Mouse (Mus musculus) kidney, postnatal 0 days (tissue): Measurements from ENCODE around the gene Vstm2l. TPM values are rescaled to one million over a fixed set of nuclear protein-coding genes. Genes with fewer than 3 reads are reported as not detected.
A peak's percentile ranks its signal among the peaks of the same experiment; 100 is the strongest.

ENCODE experiments used
- ATAC-seq: fragments of 200-750 bp; cut with Nextera tagmentation; replicated peaks from 2 replicates; pipeline ENCODE4 v1.8.0; 2017; ENCODE audit warnings: low read depth, moderate number of reproducible peaks, moderate TSS enrichment, moderate library complexity; ENCODE audit not compliant: low FRiP score
- DNase-seq: peaks from one replicate; pipeline ENCODE4 v3.0.0-alpha.2; 2016; ENCODE audit warnings: low spot score
- H3K27ac ChIP-seq: fragments of 300-500 bp; sonication (generic); 2 replicates; pipeline ENCODE4 v1.5.1; 2014; ENCODE audit warnings: mild to moderate bottlenecking
- H3K27me3 ChIP-seq: fragments of 300-500 bp; sonication (generic); 2 replicates; pipeline ENCODE4 v1.6.1; 2014; ENCODE audit warnings: low read length, mixed read lengths; ENCODE audit not compliant: insufficient read depth
- H3K36me3 ChIP-seq: fragments of 300-500 bp; sonication (generic); 2 replicates; pipeline ENCODE4 v1.6.1; 2014; ENCODE audit warnings: low read length, mixed read lengths; ENCODE audit not compliant: insufficient read depth
- H3K4me1 ChIP-seq: fragments of 300-500 bp; sonication (generic); replicated peaks from 2 replicates; pipeline ENCODE4 v1.6.1; 2014; ENCODE audit warnings: antibody characterized with exemption, low read length, mixed read lengths; ENCODE audit not compliant: insufficient read depth
- H3K4me2 ChIP-seq: fragments of 300-500 bp; sonication (generic); 2 replicates; pipeline ENCODE4 v1.6.1; 2014; ENCODE audit warnings: mild to moderate bottlenecking, low read length, moderate library complexity, mixed read lengths
- H3K4me3 ChIP-seq: fragments of 300-500 bp; sonication (generic); replicated peaks from 2 replicates; pipeline ENCODE4 v1.5.1; 2014; ENCODE audit warnings: low read depth, low read length
- H3K9ac ChIP-seq: fragments of 300-500 bp; sonication (generic); 2 replicates; pipeline ENCODE4 v1.6.1; 2014; ENCODE audit warnings: low read depth, low read length
- H3K9me3 ChIP-seq: fragments of 300-500 bp; sonication (generic); replicated peaks from 2 replicates; pipeline ENCODE4 v1.6.1; 2016; ENCODE audit warnings: low read length, inconsistent platforms, mixed read lengths
- CTCF ChIP-seq: IDR thresholded peaks from 2 replicates; pipeline ENCODE4 v1.5.1; 2016; ENCODE audit warnings: antibody characterized with exemption, low read depth, mild to moderate bottlenecking, moderate library complexity
- WGBS: fragments of 180-500 bp; shearing (Covaris S2); extraction: QIAGEN DNeasy Blood & Tissue Kit; methylation state at CpG from one replicate; pipeline ENCODE4 v1.1.7; 2014; 5-methylcytosine and 5-hydroxymethylcytosine counted together
- polyA plus RNA-seq: library from polyadenylated mRNA; unstranded; fragments of >200 nt; fragmentation: Nextera tagmentation; extraction: Ambion mirVana; gene quantifications from 2 replicates; pipeline ENCODE4 v1.2.1, GENCODE M21; 2015

Vstm2l gene
- polyA plus RNA-seq, 1 experiment from 2014 or later, result 0.38 TPM

DNA sequence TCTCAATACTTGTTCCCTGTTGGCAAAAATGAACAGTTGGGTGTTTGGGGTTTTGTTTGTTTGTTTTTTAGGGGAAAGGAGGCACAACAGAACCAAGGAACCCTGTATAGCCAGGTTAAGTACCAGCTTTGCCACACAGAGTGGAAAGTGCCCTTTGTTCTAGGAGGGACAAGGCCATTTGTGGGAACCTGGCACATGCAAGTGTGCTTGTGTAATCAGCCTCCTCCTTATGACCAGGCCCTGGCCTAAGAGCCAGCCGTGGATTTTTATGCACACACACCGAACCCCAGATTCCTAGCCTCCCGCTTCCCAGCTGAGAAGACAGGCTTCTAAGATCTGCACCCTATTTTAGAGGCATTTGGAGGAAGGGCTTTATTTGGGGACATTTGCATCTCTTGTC is 37.1 kb upstream of the Vstm2l start:
- TF ChIP-seq CTCF, result no peak
- no peak overlapping the region for H3K4me3 ChIP-seq
- H3K27me3 ChIP-seq, result no peaks in the 10 kb centered on the region
- H3K4me2 ChIP-seq, result no peak overlapping the region
- 77% methylated on average over 3 of the region's 3 CpGs for WGBS
- H3K9ac ChIP-seq, result no peak overlapping the region
- no peaks in the 10 kb centered on the region for H3K9me3 ChIP-seq
- no peaks in the 10 kb centered on the region for H3K4me1 ChIP-seq
- ATAC-seq (no peak), DNase-seq (no peak)
- no peaks in the 10 kb centered on the region for H3K36me3 ChIP-seq
- H3K27ac ChIP-seq, result no peak overlapping the region

DNA sequence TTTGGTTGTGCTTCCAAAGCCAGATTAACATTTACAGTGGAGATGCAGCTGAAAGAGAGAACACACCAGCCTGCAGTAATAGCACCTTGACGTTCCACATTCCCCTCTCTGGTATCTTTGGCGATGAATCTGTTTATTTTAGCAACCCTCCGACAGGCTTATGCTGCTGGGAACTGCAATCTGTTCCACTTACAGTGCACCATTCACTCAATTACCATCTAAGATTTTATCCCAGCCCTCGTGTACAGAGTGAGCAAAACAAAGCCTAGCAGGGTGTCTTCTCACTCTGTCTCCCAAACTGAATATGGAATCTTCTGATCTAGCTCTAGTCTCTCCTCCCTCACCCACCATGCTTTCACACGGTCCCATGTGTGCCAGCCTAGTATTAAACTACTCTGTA is 36.5 kb upstream of the Vstm2l start:
- WGBS, result 79% methylated on average over 5 of the region's 5 CpGs
- Histone ChIP-seq H3K9ac (no peak overlapping the region), H3K36me3 (no peaks in the 10 kb centered on the region), H3K27me3 (no peaks in the 10 kb centered on the region), H3K4me2 (no peak overlapping the region), H3K4me1 (no peaks in the 10 kb centered on the region), H3K9me3 (no peaks in the 10 kb centered on the region), H3K4me3 (no peak overlapping the region), H3K27ac (no peak overlapping the region)
- ATAC-seq (no peak), DNase-seq (no peak)
- TF ChIP-seq CTCF, result no peak

DNA sequence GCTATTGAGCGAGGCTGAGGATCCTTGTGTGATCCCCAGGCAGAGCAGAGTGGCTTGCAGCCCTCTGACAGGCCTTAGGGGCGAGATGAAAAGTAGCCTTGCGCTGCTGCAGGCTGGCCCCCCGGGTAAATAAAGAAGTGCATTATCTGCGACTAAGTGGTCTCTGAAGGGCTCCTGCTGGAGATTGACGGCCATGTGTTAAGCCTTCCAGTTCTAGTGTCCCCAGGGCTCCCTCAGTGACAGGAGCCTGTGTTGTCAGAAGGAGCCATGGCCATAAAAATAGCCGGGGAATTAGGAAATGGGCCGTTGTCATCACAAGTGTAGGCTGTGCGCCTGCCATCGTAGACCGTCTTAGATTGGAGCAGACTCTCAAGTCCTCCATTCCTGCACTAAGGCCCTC is 32.5 kb upstream of the Vstm2l start:
- Histone ChIP-seq H3K4me3 (no peak overlapping the region), H3K4me1 (no peaks in the 10 kb centered on the region)
- 39% methylated on average over 11 of the region's 11 CpGs for WGBS

GRCm38 (mm10) chr2:157887275-157888025 is 27.0 kb upstream of the Vstm2l start:
- peak; percentile 79 for DNase-seq
- H3K9me3 ChIP-seq, result no peaks in the 10 kb centered on the region
- H3K4me2 ChIP-seq, result no peak overlapping the region
- H3K4me1 ChIP-seq, result peaks cover 5% of the 10 kb centered on the region
- no peak overlapping the region for H3K4me3 ChIP-seq
- TF ChIP-seq CTCF, result no peak
- WGBS, result 33% methylated on average over 10 of the region's 10 CpGs
- ATAC-seq, result no peak
- H3K36me3 ChIP-seq, result peaks cover 16% of the 10 kb centered on the region; the same call in 1 of the 2 replicates
- no peak overlapping the region for H3K27ac ChIP-seq
- H3K27me3 ChIP-seq, result no peaks in the 10 kb centered on the region
- no peak overlapping the region for H3K9ac ChIP-seq

More for the DNA sequence above, 32.5 kb upstream of the Vstm2l start:
- no peak for DNase-seq
- no peak for TF ChIP-seq CTCF
- H3K36me3 ChIP-seq, result peaks cover 11% of the 10 kb centered on the region; the same call in 1 of the 2 replicates
- H3K9me3 ChIP-seq, result no peaks in the 10 kb centered on the region
- H3K9ac ChIP-seq, result no peak overlapping the region
- H3K27me3 ChIP-seq, result no peaks in the 10 kb centered on the region
- no peak overlapping the region for H3K4me2 ChIP-seq
- no peak overlapping the region for H3K27ac ChIP-seq
- no peak for ATAC-seq

GRCm38 (mm10) chr2:157891166-157891565 is 23.3 kb upstream of the Vstm2l start:
- no peak overlapping the region for H3K4me2 ChIP-seq
- TF ChIP-seq CTCF, result no peak

DNA sequence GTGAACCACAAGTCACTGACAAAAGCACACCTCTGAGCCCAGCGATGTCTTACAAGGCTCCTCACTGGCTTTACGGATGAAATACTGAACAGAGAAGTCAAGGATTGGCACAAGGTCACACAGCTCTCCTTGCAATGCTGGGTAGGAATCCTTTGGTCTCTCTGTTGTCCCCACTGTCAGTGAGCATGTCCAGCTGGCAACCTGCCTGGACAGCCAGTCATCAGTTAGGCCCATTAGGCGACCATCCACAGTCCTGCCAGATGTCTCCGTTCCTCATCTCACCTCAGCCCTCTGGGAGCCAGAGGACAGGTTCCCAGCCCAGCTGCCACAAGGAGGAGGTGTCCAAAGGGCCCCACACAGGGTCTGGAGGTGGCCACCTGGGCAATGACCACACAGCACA is 17.3 kb upstream of the Vstm2l start:
- H3K36me3 ChIP-seq, result no peaks in the 10 kb centered on the region
- H3K9me3 ChIP-seq, result no peaks in the 10 kb centered on the region
- H3K4me2 ChIP-seq, result no peak overlapping the region
- WGBS, result 73% methylated on average over 4 of the region's 4 CpGs
- no peak overlapping the region for H3K4me3 ChIP-seq
- H3K27me3 ChIP-seq, result no peaks in the 10 kb centered on the region
- no peak for TF ChIP-seq CTCF
- DNase-seq (no peak), ATAC-seq (no peak)
- H3K9ac ChIP-seq, result no peak overlapping the region
- no peaks in the 10 kb centered on the region for H3K4me1 ChIP-seq
- H3K27ac ChIP-seq, result no peak overlapping the region

More at GRCm38 (mm10) chr2:157891166-157891565, 23.3 kb upstream of the Vstm2l start:
- Histone ChIP-seq H3K9ac (no peak overlapping the region), H3K27ac (no peak overlapping the region), H3K4me1 (peaks cover 5% of the 10 kb centered on the region), H3K9me3 (no peaks in the 10 kb centered on the region), H3K4me3 (no peak overlapping the region), H3K27me3 (no peaks in the 10 kb centered on the region), H3K36me3 (peaks cover 4% of the 10 kb centered on the region; the same call in 1 of the 2 replicates)
- WGBS, result 63% methylated on average over 6 of the region's 6 CpGs
- ATAC-seq (no peak), DNase-seq (no peak)
